Mouse (Mus musculus) embryonic fibroblast, embryonic 13.5 days (primary cell): Measurements from ENCODE around the gene Cd109.

Experiments used
- CTCF ChIP-seq: IDR thresholded peaks from 2 replicates; pipeline ENCODE4 v1.5.1; 2011; ENCODE audit warnings: mild to moderate bottlenecking, control low read depth, low read length, moderate library complexity, borderline replicate concordance; ENCODE audit not compliant: insufficient read depth
- POLR2A ChIP-seq: IDR thresholded peaks from 2 replicates; pipeline ENCODE4 v1.6.1; 2011; ENCODE audit warnings: low read depth, mild to moderate bottlenecking, control low read depth, low read length, moderate library complexity

GRCm38 (mm10) chr9:78735519-78735918 is 120.2 kb downstream of the Cd109 start:
- TF ChIP-seq CTCF (no peak), POLR2A (no peak)
